Mouse (Mus musculus) gastrocnemius, postnatal 14 days (tissue): Measurements from ENCODE around the gene 1700014D04Rik. TPM values are rescaled to one million over a fixed set of nuclear protein-coding genes. Genes with fewer than 3 reads are reported as not detected.

Experiments
- DNase-seq: peaks from one replicate; pipeline ENCODE4 v3.0.0; 2021; ENCODE audit warnings: mixed read lengths
- intact Hi-C: fragments of 180-260 bp; cut with DNase I; formaldehyde crosslinking; loops from one replicate; pipeline ENCODE4 v1.15.1; 2025; ENCODE audit warnings: low total_unique reads
- total RNA-seq, 2 experiments: library from RNA; stranded (reverse); gene quantifications; 2 replicates each; pipeline ENCODE4 v1.2.3; 2021

1700014D04Rik gene
- total RNA-seq, 2 experiments from 2014 or later: not detected

DNA sequence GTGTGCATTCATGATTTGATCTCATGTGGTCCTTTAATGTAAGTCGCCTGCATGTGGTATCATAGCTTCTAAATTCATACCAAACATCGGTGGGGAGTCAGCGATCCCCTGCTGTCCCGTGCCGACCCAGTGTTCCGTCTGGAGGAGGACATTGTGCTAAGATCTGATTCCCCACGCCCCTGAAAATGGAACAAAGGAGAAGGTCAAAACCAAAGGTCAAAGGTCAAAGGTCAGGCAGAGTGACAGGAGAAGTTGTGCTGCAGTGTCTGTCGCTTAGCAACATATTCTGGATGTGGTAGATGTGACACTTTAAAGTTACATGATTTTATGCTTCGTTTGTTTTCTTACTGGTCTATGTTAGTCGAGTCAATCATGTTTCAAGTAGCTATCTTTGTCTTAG, 55.1 kb downstream of the 1700014D04Rik start:
- no peak for DNase-seq
- intact Hi-C loops: no loop called here

Other genes with a start within 250 kb of the 1700014D04Rik start
- gene Agtpbp1, start 161.5 kb downstream of the 1700014D04Rik start, total RNA-seq: 10 to 100 TPM; 37.4 to 38.7 TPM
- 10 to 100 TPM; 25.2 to 26.4 TPM for gene Naa35, start 161.5 kb downstream of the 1700014D04Rik start, total RNA-seq
- gene Golm1, start 70.9 kb downstream of the 1700014D04Rik start, total RNA-seq: 10 to 100 TPM in 1 of 2 experiments, 1 to 10 TPM in 1; 9.3 to 10.1 TPM
- gene 4921517D22Rik, start 52.6 kb downstream of the 1700014D04Rik start, total RNA-seq: not detected
- not detected for gene Spata31d1a, start 36.4 kb downstream of the 1700014D04Rik start, total RNA-seq
- gene Spata31d1b, start 34.5 kb downstream of the 1700014D04Rik start, total RNA-seq: not detected
- not detected for gene Spata31d1d, start 15.0 kb downstream of the 1700014D04Rik start, total RNA-seq
- gene Isca1, start 23.1 kb upstream of the 1700014D04Rik start, total RNA-seq: 100 to 1,000 TPM; 107 to 121 TPM
- not detected for gene Gm49354, start 35.5 kb upstream of the 1700014D04Rik start, total RNA-seq
- 10 to 100 TPM; 37.3 to 41.5 TPM for gene Tut7, start 76.4 kb upstream of the 1700014D04Rik start, total RNA-seq